Mouse (Mus musculus) myocyte (in vitro differentiated cells): ENCODE measurements around the gene Pnkd.

Experiments used
- E2F4 ChIP-seq: IDR thresholded peaks from one replicate; pipeline ENCODE4 v1.6.1; 2011; ENCODE audit warnings: mild to moderate bottlenecking, control low read depth, moderate library complexity; ENCODE audit not compliant: insufficient read depth
- MYOG ChIP-seq, 3 experiments: IDR thresholded peaks; one replicate each; pipeline ENCODE4 v1.6.1; 2011; ENCODE audit warnings: control low read depth in 2 of 3, low read depth in 2 of 3, mild to moderate bottlenecking in 2 of 3; ENCODE audit not compliant: insufficient read length in 2 of 3, control insufficient read depth in 1 of 3, insufficient read depth in 1 of 3
- POLR2A ChIP-seq: IDR thresholded peaks from one replicate; pipeline ENCODE4 v1.6.1; 2011; ENCODE audit warnings: low read depth, mild to moderate bottlenecking, control low read depth, moderate library complexity; ENCODE audit not compliant: insufficient read length
- POLR2AphosphoS2 ChIP-seq: IDR thresholded peaks from one replicate; pipeline ENCODE4 v1.6.1; 2011; ENCODE audit warnings: low read depth, control low read depth; ENCODE audit not compliant: insufficient read length

DNA sequence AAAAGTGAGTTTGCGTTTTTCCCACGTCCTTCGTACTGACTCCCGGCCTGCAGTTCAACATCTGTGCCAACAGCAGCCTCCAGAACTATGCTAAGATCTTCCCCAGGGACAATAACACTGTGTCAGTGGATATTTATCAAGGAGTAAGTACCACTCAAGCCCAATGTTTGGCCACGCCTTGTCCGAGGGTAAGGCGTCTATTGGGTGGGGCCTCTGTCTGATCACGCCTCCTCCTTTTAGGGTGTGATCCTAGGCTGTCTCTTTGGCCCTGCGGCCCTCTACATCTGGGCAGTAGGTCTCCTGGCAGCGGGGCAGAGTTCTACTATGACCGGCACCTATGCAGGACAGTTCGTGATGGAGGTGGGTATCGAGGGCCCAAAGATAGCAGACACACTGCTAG lies 98.7 kb downstream of the Pnkd start:
- no peak for TF ChIP-seq MYOG (IDR thresholded peaks at IDR 0.05; ENCODE audit: control insufficient read depth in 1 of 3, insufficient read depth in 1 of 3, insufficient read length in 2 of 3, low read depth in 2 of 3)
- no peak for TF ChIP-seq E2F4
- no peak for TF ChIP-seq POLR2A
- no peak for TF ChIP-seq POLR2AphosphoS2
